8 mouse cellular contexts compared by ENCODE assay signal in the genomic region with DNA sequence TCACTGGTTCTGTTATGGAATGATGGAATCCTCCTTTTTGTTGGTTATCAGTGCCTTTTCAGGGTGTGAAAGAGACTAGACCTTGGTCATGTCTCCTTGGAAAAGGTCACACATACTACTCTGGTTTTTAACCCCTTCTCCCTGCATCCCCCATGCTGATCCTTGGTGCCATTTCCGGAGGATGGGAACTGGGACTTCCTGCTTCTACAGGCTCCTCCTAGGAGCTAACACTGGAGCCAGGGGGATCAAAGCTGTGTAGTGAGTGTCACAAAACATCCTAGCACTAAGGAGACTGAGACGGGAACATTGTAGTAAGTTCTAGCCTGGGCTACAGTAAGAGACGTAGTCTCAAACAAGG. TPM values are rescaled to one million over a fixed set of nuclear protein-coding genes. Genes with fewer than 3 reads are reported as not detected.
DNase-seq lines count a peak whose midpoint lies in the region; ATAC-seq and TF ChIP-seq lines count a peak whose summit lies in the region.

No protein-coding gene starts in this region.

- TF ChIP-seq EP300 in CH12.LX (IDR thresholded peaks at IDR 0.05; ENCODE audit: low read length), result no peak

- peaks cover 39% of the 10 kb centered on the region for H3K27me3 ChIP-seq in CH12.LX (replicated peaks)
- 0 out of 2 replicates have a peak, but pooled peaks cover 16% of the 10 kb centered on the region for H3K27me3 ChIP-seq in forebrain, embryonic 12.5 days
- H3K27me3 ChIP-seq in liver, embryonic 12.5 days (replicated peaks), result peaks cover 21% of the 10 kb centered on the region

- peak; percentile 44 for ATAC-seq in forebrain, embryonic 12.5 days (ENCODE audit: low FRiP score)
- no peak for ATAC-seq in liver, embryonic 12.5 days

- no peak overlapping the region for H3K4me3 ChIP-seq in CH12.LX (replicated peaks in 1 of 3; ENCODE audit: low read depth in 2 of 3, low read length in 2 of 3, poor library complexity in 1 of 3)
- peak overlapping the region; percentile 22 for H3K4me3 ChIP-seq in forebrain, embryonic 12.5 days (replicated peaks)
- peak overlapping the region; percentile 23 for H3K4me3 ChIP-seq in liver, embryonic 12.5 days

- dilution Hi-C loops in CH12.LX (cut with MboI; ENCODE audit: extremely low pct_ligation_motif_present, extremely low pct_unique_long_range_greater_than_20kb, low sequenced_read_pairs), result no loop called here

- in situ Hi-C loops in CH12.LX (cut with MboI; ENCODE audit: low pct_ligation_motif_present, low pct_unique_long_range_greater_than_20kb, low sequenced_read_pairs), result no loop called here

- TF ChIP-seq POLR2A in CH12.LX (IDR thresholded peaks at IDR 0.05; ENCODE audit: low read depth, low read length), result no peak

- no peak overlapping the region for H3K27ac ChIP-seq in CH12.LX (ENCODE audit: insufficient read depth, low read depth)
- peak overlapping the region; percentile 95 for H3K27ac ChIP-seq in forebrain, embryonic 12.5 days
- H3K27ac ChIP-seq in liver, embryonic 12.5 days, result peak overlapping the region; percentile 87

- no peaks in the 10 kb centered on the region for H3K79me2 ChIP-seq in CH12.LX (replicated peaks; ENCODE audit: control insufficient read depth, extremely low read depth, insufficient read depth, poor library complexity, severe bottlenecking)

- peak overlapping the region; percentile 30; the same call in 1 of the 2 replicates for H3K4me2 ChIP-seq in CH12.LX (ENCODE audit: insufficient read depth, low read depth, poor library complexity, severe bottlenecking)
- H3K4me2 ChIP-seq in forebrain, embryonic 12.5 days, result peak overlapping the region; percentile 49
- H3K4me2 ChIP-seq in liver, embryonic 12.5 days, result peak overlapping the region; percentile 62

- peak; percentile 39 for DNase-seq in embryo, embryonic 11.5 days (ENCODE audit: low read depth, low spot score)
- DNase-seq in embryo, embryonic 10.5 days (ENCODE audit: low spot score), result no peak
- DNase-seq in CH12.LX (ENCODE audit: extremely low read depth), result no peak
- no peak for DNase-seq in yolk sac, embryonic 10.5 days (ENCODE audit: low spot score)
- DNase-seq in embryo, embryonic 9.5 days (ENCODE audit: extremely low spot score), result no peak
- no peak for DNase-seq in T-cell, adult 2 months (ENCODE audit: low spot score)

- no peak for TF ChIP-seq CTCF in CH12.LX (conservative IDR thresholded peaks at IDR 0.05 in 1 of 2, IDR thresholded peaks at IDR 0.05 in 1 of 2; ENCODE audit: low read depth in 2 of 2, low read length in 2 of 2)

- peak overlapping the region; percentile 55 for H3K9ac ChIP-seq in CH12.LX (ENCODE audit: insufficient read depth, low read depth)
- H3K9ac ChIP-seq in forebrain, embryonic 12.5 days, result peak overlapping the region; percentile 63
- H3K9ac ChIP-seq in liver, embryonic 12.5 days, result peak overlapping the region; percentile 64

- H3K36me3 ChIP-seq in CH12.LX (replicated peaks in 1 of 2; ENCODE audit: control insufficient read depth in 1 of 2, insufficient read depth in 1 of 2, low read length in 1 of 2), result no peaks in the 10 kb centered on the region
- H3K36me3 ChIP-seq in forebrain, embryonic 12.5 days (replicated peaks), result no peaks in the 10 kb centered on the region
- no peaks in the 10 kb centered on the region for H3K36me3 ChIP-seq in liver, embryonic 12.5 days

- peaks cover 7% of the 10 kb centered on the region for H3K9me3 ChIP-seq in CH12.LX (replicated peaks; ENCODE audit: low read length)
- no peaks in the 10 kb centered on the region for H3K9me3 ChIP-seq in forebrain, embryonic 12.5 days
- no peaks in the 10 kb centered on the region for H3K9me3 ChIP-seq in liver, embryonic 12.5 days (replicated peaks)

- WGBS in forebrain, embryonic 12.5 days, result 2% methylated on average over 3 of the region's 3 CpGs
- WGBS in liver, embryonic 12.5 days (ENCODE audit: insufficient replicate concordance), result 8% methylated on average over 3 of the region's 3 CpGs

- peaks cover 4 to 20% of the 10 kb centered on the region in 2 experiments; a peak in 3 of 4 replicates for H3K4me1 ChIP-seq in CH12.LX (ENCODE audit: control insufficient read depth in 1 of 2, insufficient read depth in 2 of 2)
- peaks cover 7% of the 10 kb centered on the region for H3K4me1 ChIP-seq in forebrain, embryonic 12.5 days
- H3K4me1 ChIP-seq in liver, embryonic 12.5 days, result peaks cover 33% of the 10 kb centered on the region

- TF ChIP-seq RAD21 in CH12.LX (IDR thresholded peaks at IDR 0.05; ENCODE audit: low read depth, low read length), result no peak

TF ChIP-seq in CH12.LX, 34 proteins besides CTCF, POLR2A, EP300 and RAD21:
- TF ChIP-seq USF1 (IDR thresholded peaks at IDR 0.05; ENCODE audit: low read depth, low read length) (no peak), ELF1 (IDR thresholded peaks at IDR 0.05; ENCODE audit: low read depth, low read length) (no peak), E2F4 (IDR thresholded peaks at IDR 0.05; ENCODE audit: insufficient replicate concordance, low read depth, low read length) (no peak)

RNA-seq across cellular contexts. Expression of gene Arl4d, which starts 7.8 kb away (rescaled TPM):
- total RNA-seq in CH12.LX (2012; rRNA removed) (0.81 and 1.1 TPM in 2 replicates), CH12.LX (2014; rRNA removed) (0.59 and 0.68 TPM in 2 replicates)
- 1.1 and 1.2 TPM in 2 replicates for polyA plus RNA-seq in CH12.LX (2012; ENCODE audit: insufficient read length, low read depth)
- polyA plus RNA-seq in forebrain, embryonic 12.5 days (2016; fragmentation: Nextera tagmentation; extraction: Ambion mirVana), result 16.2 and 24.1 TPM in 2 replicates
- polyA plus RNA-seq in liver, embryonic 12.5 days (2016; fragmentation: Nextera tagmentation; extraction: Ambion mirVana), result 1.0 and 1.3 TPM in 2 replicates

RNA-seq across cellular contexts. Expression of gene Rdm1, which starts 30.5 kb away (rescaled TPM):
- total RNA-seq in CH12.LX (2012; rRNA removed) (22.2 and 28.5 TPM in 2 replicates), CH12.LX (2014; rRNA removed) (18.5 and 19.2 TPM in 2 replicates)
- polyA plus RNA-seq in CH12.LX (2012; ENCODE audit: insufficient read length, low read depth), result 9.6 and 12.3 TPM in 2 replicates
- 50.9 and 58.5 TPM in 2 replicates for polyA plus RNA-seq in forebrain, embryonic 12.5 days (2016; fragmentation: Nextera tagmentation; extraction: Ambion mirVana)
- polyA plus RNA-seq in liver, embryonic 12.5 days (2016; fragmentation: Nextera tagmentation; extraction: Ambion mirVana), result 11.8 and 12.4 TPM in 2 replicates

RNA-seq across cellular contexts. Expression of gene Gm11634, which starts 58.5 kb away (rescaled TPM):
- not detected in 2 replicates for total RNA-seq in CH12.LX (2012; rRNA removed)
- total RNA-seq in CH12.LX (2014; rRNA removed), result not detected in 2 replicates
- polyA plus RNA-seq in CH12.LX (2012; ENCODE audit: insufficient read length, low read depth), result not detected in 2 replicates
- not detected in 2 replicates for polyA plus RNA-seq in forebrain, embryonic 12.5 days (2016; fragmentation: Nextera tagmentation; extraction: Ambion mirVana)
- polyA plus RNA-seq in liver, embryonic 12.5 days (2016; fragmentation: Nextera tagmentation; extraction: Ambion mirVana), result not detected in 2 replicates

Comparison
In these comparisons a context has a peak if more than half of its experiments do, and no peak if none do; other contexts are left out.
1. H3K4me3 ChIP-seq: peak in forebrain, embryonic 12.5 days (single experiment) and liver, embryonic 12.5 days (single experiment); none in CH12.LX (0 of 3).
2. Peak in every context shown above with its lines, with median percentiles within 50 percentile points of each other: H3K4me2 ChIP-seq and H3K9ac ChIP-seq.